ENCODE assay signal across 9 mouse cellular contexts in the genomic region with DNA sequence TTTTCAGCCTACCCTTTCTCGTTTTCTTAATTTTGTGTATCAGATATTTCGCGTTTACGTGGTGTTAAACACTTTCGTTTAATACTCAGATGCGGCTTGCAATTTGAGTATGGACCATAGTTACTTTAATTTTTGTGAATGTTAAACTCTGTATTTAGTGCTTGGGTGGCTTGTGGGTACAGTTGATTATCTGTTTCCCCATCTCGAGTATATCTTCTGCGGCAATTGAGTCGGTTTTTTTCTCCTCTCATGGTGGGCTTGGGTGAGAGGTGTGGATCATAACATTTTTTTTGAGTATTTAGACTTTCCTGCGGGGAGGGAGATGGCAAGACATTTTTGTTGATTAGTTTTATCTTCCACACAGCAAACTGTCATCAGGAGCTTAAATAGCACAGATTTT. TPM values are rescaled to one million over a fixed set of nuclear protein-coding genes. Genes with fewer than 3 reads are reported as not detected.
DNase-seq lines count a peak whose midpoint lies in the region; ATAC-seq and TF ChIP-seq lines count a peak whose summit lies in the region.
"Had no signal": no experiment of that assay in that cellular context is flagged by ENCODE, and none has a peak within 500 bp of the region (broad histone marks: within the 10 kb centered on the region; RNA-seq: fewer than 3 reads in every experiment).

No protein-coding gene starts in this region.

- intact Hi-C loops in heart, postnatal 25 days (cut with DNase I): no loop called here

- no peak for ATAC-seq in heart, embryonic 16.5 days (replicated peaks; ENCODE audit: extremely low read depth, insufficient read depth, low FRiP score)
- no peak for ATAC-seq in hindbrain, embryonic 12.5 days (ENCODE audit: low FRiP score)
- ATAC-seq in midbrain, embryonic 12.5 days (ENCODE audit: low FRiP score, low read depth): no peak

- peak overlapping the region; percentile 97 for H3K27ac ChIP-seq in heart, embryonic 16.5 days (ENCODE audit: low read length)
- H3K27ac ChIP-seq in MEL (ENCODE audit: control insufficient read depth, low read depth, low read length): peak overlapping the region; percentile 100
- peak overlapping the region; percentile 97; the same call in 1 of the 2 replicates for H3K27ac ChIP-seq in hindbrain, embryonic 12.5 days
- no peak overlapping the region for H3K27ac ChIP-seq in midbrain, embryonic 12.5 days (replicated peaks)

- H3K4me1 ChIP-seq in heart, embryonic 16.5 days (ENCODE audit: control insufficient read depth, insufficient read depth, low read length): peaks cover 21% of the 10 kb centered on the region
- peaks cover 6 to 12% of the 10 kb centered on the region in 2 experiments for H3K4me1 ChIP-seq in MEL (ENCODE audit: control insufficient read depth in 1 of 2, insufficient read depth in 2 of 2, low read length in 2 of 2)
- peaks cover 24% of the 10 kb centered on the region for H3K4me1 ChIP-seq in hindbrain, embryonic 12.5 days
- H3K4me1 ChIP-seq in midbrain, embryonic 12.5 days: peaks cover 22% of the 10 kb centered on the region

- WGBS in heart, embryonic 16.5 days: 21% methylated on average over 10 of the region's 10 CpGs
- WGBS in hindbrain, embryonic 12.5 days: 46% methylated on average over 10 of the region's 10 CpGs
- WGBS in midbrain, embryonic 12.5 days: 51% methylated on average over 10 of the region's 10 CpGs

- H3K36me3 ChIP-seq in heart, embryonic 16.5 days (ENCODE audit: control insufficient read depth, insufficient read depth): peaks cover 18% of the 10 kb centered on the region
- peaks cover 21 to 29% of the 10 kb centered on the region in 2 experiments for H3K36me3 ChIP-seq in MEL (ENCODE audit: control insufficient read depth in 1 of 2, insufficient read depth in 2 of 2, low read length in 2 of 2)
- peaks cover 18% of the 10 kb centered on the region for H3K36me3 ChIP-seq in hindbrain, embryonic 12.5 days
- peaks cover 19% of the 10 kb centered on the region for H3K36me3 ChIP-seq in midbrain, embryonic 12.5 days

- H3K9ac ChIP-seq in heart, embryonic 16.5 days (ENCODE audit: low read length): peak overlapping the region; percentile 92
- H3K9ac ChIP-seq in MEL (ENCODE audit: control insufficient read depth, low read depth, low read length, poor library complexity, severe bottlenecking): peak overlapping the region; percentile 98
- H3K9ac ChIP-seq in hindbrain, embryonic 12.5 days: peak overlapping the region; percentile 78
- H3K9ac ChIP-seq in midbrain, embryonic 12.5 days (replicated peaks): peak overlapping the region; percentile 75

- peak overlapping the region; percentile 74 for H3K4me2 ChIP-seq in heart, embryonic 16.5 days (ENCODE audit: low read depth, low read length)
- peak overlapping the region; percentile 64 for H3K4me2 ChIP-seq in hindbrain, embryonic 12.5 days (replicated peaks)
- peak overlapping the region; percentile 84 for H3K4me2 ChIP-seq in midbrain, embryonic 12.5 days (replicated peaks)

- no peak for TF ChIP-seq RAD21 in MEL (IDR thresholded peaks at IDR 0.05; ENCODE audit: low read depth, low read length)

- DNase-seq in heart, postnatal 25 days (ENCODE audit: low spot score): no peak
- DNase-seq in MEL (ENCODE audit: low read depth, low spot score): peak; percentile 69
- no peak for DNase-seq in frontal cortex, adult 2 months (ENCODE audit: extremely low spot score in 1 of 2, low spot score in 1 of 2)
- no peak for DNase-seq in ovary, postnatal 10 days (ENCODE audit: low spot score)
- no peak for DNase-seq in adrenal gland, postnatal 4 days (ENCODE audit: low spot score in 2 of 2)

- no peak for TF ChIP-seq CTCF in MEL (IDR thresholded peaks at IDR 0.05 in 2 of 3, conservative IDR thresholded peaks at IDR 0.05 in 1 of 3; ENCODE audit: control insufficient read depth in 1 of 3, insufficient read depth in 1 of 3, low read depth in 2 of 3, low read length in 3 of 3, poor library complexity in 1 of 3, severe bottlenecking in 1 of 3)

- TF ChIP-seq POLR2A in MEL (IDR thresholded peaks at IDR 0.05; ENCODE audit: control insufficient read depth in 1 of 2, insufficient read depth in 1 of 2, low read depth in 1 of 2, low read length in 2 of 2, poor library complexity in 1 of 2): no peak

- peaks cover 45% of the 10 kb centered on the region for H3K79me2 ChIP-seq in MEL (ENCODE audit: control insufficient read depth, insufficient read depth, low read length, poor library complexity)

- H3K27me3 ChIP-seq in heart, embryonic 16.5 days (ENCODE audit: control insufficient read depth, insufficient read depth, low read length): no peaks in the 10 kb centered on the region
- H3K27me3 ChIP-seq in MEL (ENCODE audit: control insufficient read depth in 1 of 2, insufficient read depth in 2 of 2, low read length in 2 of 2): no peaks in the 10 kb centered on the region
- no peaks in the 10 kb centered on the region for H3K27me3 ChIP-seq in hindbrain, embryonic 12.5 days
- H3K27me3 ChIP-seq in midbrain, embryonic 12.5 days: no peaks in the 10 kb centered on the region

- H3K9me3 ChIP-seq in heart, embryonic 16.5 days (replicated peaks; ENCODE audit: control insufficient read depth, low read length): no peaks in the 10 kb centered on the region
- no peaks in the 10 kb centered on the region for H3K9me3 ChIP-seq in MEL (replicated peaks; ENCODE audit: insufficient read depth, low read length)
- no peaks in the 10 kb centered on the region for H3K9me3 ChIP-seq in hindbrain, embryonic 12.5 days (replicated peaks)
- no peaks in the 10 kb centered on the region for H3K9me3 ChIP-seq in midbrain, embryonic 12.5 days

- H3K4me3 ChIP-seq in heart, embryonic 16.5 days (ENCODE audit: low read length): peak overlapping the region; percentile 97
- peak overlapping the region; percentile 69 to 82 for H3K4me3 ChIP-seq in MEL (ENCODE audit: control insufficient read depth in 1 of 2, insufficient read depth in 1 of 2, low read depth in 2 of 2, low read length in 2 of 2)
- H3K4me3 ChIP-seq in hindbrain, embryonic 12.5 days: peak overlapping the region; percentile 100
- peak overlapping the region; percentile 92 for H3K4me3 ChIP-seq in midbrain, embryonic 12.5 days

- TF ChIP-seq EP300 in MEL (IDR thresholded peaks at IDR 0.05; ENCODE audit: low read depth in 1 of 2, low read length in 2 of 2): peak in 1 of 2 experiments; percentile 61; a peak in 2 of 4 replicates

RNA-seq across cellular contexts. Expression of a gene that starts 1.4 kb away (rescaled TPM):
- polyA plus RNA-seq in heart, embryonic 16.5 days (2015; fragmentation: Nextera tagmentation; extraction: Ambion mirVana): 516 and 543 TPM in 2 replicates
- total RNA-seq in heart, postnatal 25 days (2021): 100 to 1,000 TPM in 1 of 2 experiments, 10 to 100 TPM in 1; 97.1 to 103 TPM
- 434 and 453 TPM in 2 replicates for total RNA-seq in MEL (2012; rRNA removed)
- 1,000 to 10,000 TPM in 1 of 2 experiments, 100 to 1,000 TPM in 1; 257 to 1,128 TPM for polyA plus RNA-seq in MEL (2012; ENCODE audit: insufficient read depth in 1 of 2, insufficient read length in 2 of 2, low read depth in 1 of 2, low replicate concordance in 2 of 2, missing spikeins in 1 of 2)
- 822 and 828 TPM in 2 replicates for polyA plus RNA-seq in hindbrain, embryonic 12.5 days (2016; fragmentation: Nextera tagmentation; extraction: Ambion mirVana)
- 848 and 913 TPM in 2 replicates for polyA plus RNA-seq in midbrain, embryonic 12.5 days (2016; fragmentation: Nextera tagmentation; extraction: Ambion mirVana)
- 324 and 333 TPM in 2 replicates for polyA plus RNA-seq in frontal cortex, adult 2 months (2012; rRNA removed)
- total RNA-seq in adrenal gland, postnatal 4 days (2021): 100 to 1,000 TPM; 336 to 337 TPM

RNA-seq across cellular contexts. Expression of a gene that starts 2.0 kb away (rescaled TPM):
- 30.5 and 39.0 TPM in 2 replicates for polyA plus RNA-seq in heart, embryonic 16.5 days (2015; fragmentation: Nextera tagmentation; extraction: Ambion mirVana)
- 10 to 100 TPM; 34.0 to 36.9 TPM for total RNA-seq in heart, postnatal 25 days (2021)
- 25.7 and 36.3 TPM in 2 replicates for total RNA-seq in MEL (2012; rRNA removed)
- polyA plus RNA-seq in MEL (2012; ENCODE audit: insufficient read depth in 1 of 2, insufficient read length in 2 of 2, low read depth in 1 of 2, low replicate concordance in 2 of 2, missing spikeins in 1 of 2): 10 to 100 TPM in 1 of 2 experiments, not detected in 1; 25.4 TPM
- polyA plus RNA-seq in hindbrain, embryonic 12.5 days (2016; fragmentation: Nextera tagmentation; extraction: Ambion mirVana): 43.3 and 47.6 TPM in 2 replicates
- 38.9 and 46.3 TPM in 2 replicates for polyA plus RNA-seq in midbrain, embryonic 12.5 days (2016; fragmentation: Nextera tagmentation; extraction: Ambion mirVana)
- 37.9 and 41.2 TPM in 2 replicates for polyA plus RNA-seq in frontal cortex, adult 2 months (2012; rRNA removed)
- 10 to 100 TPM; 40.9 to 43.9 TPM for total RNA-seq in adrenal gland, postnatal 4 days (2021)

RNA-seq across cellular contexts. Expression of a gene that starts 11.0 kb away (rescaled TPM):
- 72.8 and 73.3 TPM in 2 replicates for polyA plus RNA-seq in heart, embryonic 16.5 days (2015; fragmentation: Nextera tagmentation; extraction: Ambion mirVana)
- 10 to 100 TPM; 37.1 to 37.7 TPM for total RNA-seq in heart, postnatal 25 days (2021)
- 159 and 175 TPM in 2 replicates for total RNA-seq in MEL (2012; rRNA removed)
- polyA plus RNA-seq in MEL (2012; ENCODE audit: insufficient read depth in 1 of 2, insufficient read length in 2 of 2, low read depth in 1 of 2, low replicate concordance in 2 of 2, missing spikeins in 1 of 2): 100 to 1,000 TPM in 1 of 2 experiments, not detected in 1; 192 TPM
- polyA plus RNA-seq in hindbrain, embryonic 12.5 days (2016; fragmentation: Nextera tagmentation; extraction: Ambion mirVana): 82.3 and 82.9 TPM in 2 replicates
- 92.8 and 95.2 TPM in 2 replicates for polyA plus RNA-seq in midbrain, embryonic 12.5 days (2016; fragmentation: Nextera tagmentation; extraction: Ambion mirVana)
- polyA plus RNA-seq in frontal cortex, adult 2 months (2012; rRNA removed): 24.4 and 25.0 TPM in 2 replicates
- total RNA-seq in adrenal gland, postnatal 4 days (2021): 10 to 100 TPM; 38.6 to 39.2 TPM

RNA-seq across cellular contexts. Expression of a gene that starts 11.2 kb away (rescaled TPM):
- 69.8 and 74.8 TPM in 2 replicates for polyA plus RNA-seq in heart, embryonic 16.5 days (2015; fragmentation: Nextera tagmentation; extraction: Ambion mirVana)
- total RNA-seq in heart, postnatal 25 days (2021): 10 to 100 TPM; 36.6 to 39.4 TPM
- total RNA-seq in MEL (2012; rRNA removed): 63.9 and 69.9 TPM in 2 replicates
- polyA plus RNA-seq in MEL (2012; ENCODE audit: insufficient read depth in 1 of 2, insufficient read length in 2 of 2, low read depth in 1 of 2, low replicate concordance in 2 of 2, missing spikeins in 1 of 2): 10 to 100 TPM in 1 of 2 experiments, not detected in 1; 58.5 TPM
- 56.1 and 64.9 TPM in 2 replicates for polyA plus RNA-seq in hindbrain, embryonic 12.5 days (2016; fragmentation: Nextera tagmentation; extraction: Ambion mirVana)
- 71.3 and 72.3 TPM in 2 replicates for polyA plus RNA-seq in midbrain, embryonic 12.5 days (2016; fragmentation: Nextera tagmentation; extraction: Ambion mirVana)
- polyA plus RNA-seq in frontal cortex, adult 2 months (2012; rRNA removed): 36.6 and 39.8 TPM in 2 replicates
- total RNA-seq in adrenal gland, postnatal 4 days (2021): 10 to 100 TPM; 34.1 to 34.2 TPM

RNA-seq across cellular contexts. Expression of a gene that starts 26.4 kb away (rescaled TPM):
- 14.9 and 17.6 TPM in 2 replicates for polyA plus RNA-seq in heart, embryonic 16.5 days (2015; fragmentation: Nextera tagmentation; extraction: Ambion mirVana)
- total RNA-seq in heart, postnatal 25 days (2021): 10 to 100 TPM; 17.2 to 23.2 TPM
- 2.7 and 2.9 TPM in 2 replicates for total RNA-seq in MEL (2012; rRNA removed)
- 1 to 10 TPM in 1 of 2 experiments, not detected in 1; 9.3 TPM for polyA plus RNA-seq in MEL (2012; ENCODE audit: insufficient read depth in 1 of 2, insufficient read length in 2 of 2, low read depth in 1 of 2, low replicate concordance in 2 of 2, missing spikeins in 1 of 2)
- 95.0 and 105 TPM in 2 replicates for polyA plus RNA-seq in hindbrain, embryonic 12.5 days (2016; fragmentation: Nextera tagmentation; extraction: Ambion mirVana)
- polyA plus RNA-seq in midbrain, embryonic 12.5 days (2016; fragmentation: Nextera tagmentation; extraction: Ambion mirVana): 44.2 and 45.2 TPM in 2 replicates
- polyA plus RNA-seq in frontal cortex, adult 2 months (2012; rRNA removed): 13.1 and 16.8 TPM in 2 replicates
- total RNA-seq in adrenal gland, postnatal 4 days (2021): 10 to 100 TPM; 53.5 to 64.9 TPM
- total RNA-seq: megakaryocyte-erythroid progenitor cell, adult 5-6 weeks had no signal
